ENCODE assay signal across 22 mouse cellular contexts in genomic region chrX:143044296-143044695, GRCm38 (mm10). TPM values are rescaled to one million over a fixed set of nuclear protein-coding genes. Genes with fewer than 3 reads are reported as not detected.
DNase-seq lines count a peak whose midpoint lies in the region; ATAC-seq lines count a peak whose summit lies in the region.
"Had no signal": no experiment of that assay in that cellular context is flagged by ENCODE, and none has a peak within 500 bp of the region (broad histone marks: within the 10 kb centered on the region; RNA-seq: fewer than 3 reads in every experiment).

No protein-coding gene starts in this region.

- no peak overlapping the region for H3K4me3 ChIP-seq in liver, embryonic 12.5 days
- H3K4me3 ChIP-seq: forebrain, embryonic 13.5 days; heart, embryonic 15.5 days; kidney, embryonic 15.5 days; limb, embryonic 13.5 days; megakaryocyte, embryonic 14.5 days; midbrain, embryonic 15.5 days; myocyte had no signal

- H3K27ac ChIP-seq in liver, embryonic 12.5 days: peak overlapping the region; percentile 87
- H3K27ac ChIP-seq: forebrain, embryonic 13.5 days; heart, embryonic 15.5 days; hindbrain, postnatal 0 days; kidney, embryonic 15.5 days; limb, embryonic 13.5 days; midbrain, embryonic 15.5 days had no signal

- peak overlapping the region; percentile 17; the same call in 1 of the 2 replicates for H3K9ac ChIP-seq in liver, embryonic 12.5 days
- H3K9ac ChIP-seq: forebrain, embryonic 13.5 days; heart, embryonic 15.5 days; kidney, embryonic 15.5 days; limb, embryonic 13.5 days; midbrain, embryonic 15.5 days had no signal

- peak overlapping the region; percentile 42 for H3K4me2 ChIP-seq in liver, embryonic 12.5 days
- H3K4me2 ChIP-seq: forebrain, embryonic 13.5 days; heart, embryonic 15.5 days; kidney, embryonic 15.5 days; limb, embryonic 13.5 days; midbrain, embryonic 15.5 days had no signal

- H3K4me1 ChIP-seq in liver, embryonic 12.5 days: peaks cover 44% of the 10 kb centered on the region
- H3K4me1 ChIP-seq: forebrain, embryonic 13.5 days; heart, embryonic 15.5 days; kidney, embryonic 15.5 days; megakaryocyte, embryonic 14.5 days; midbrain, embryonic 15.5 days had no signal

- no peaks in the 10 kb centered on the region for H3K9me3 ChIP-seq in liver, embryonic 12.5 days (replicated peaks)
- H3K9me3 ChIP-seq: forebrain, embryonic 13.5 days; heart, embryonic 15.5 days; kidney, embryonic 15.5 days; limb, embryonic 13.5 days; megakaryocyte, embryonic 14.5 days; midbrain, embryonic 15.5 days had no signal

- H3K36me3 ChIP-seq in liver, embryonic 12.5 days: no peaks in the 10 kb centered on the region
- H3K36me3 ChIP-seq: heart, embryonic 15.5 days; kidney, embryonic 15.5 days; limb, embryonic 13.5 days; midbrain, embryonic 15.5 days had no signal

- peak; percentile 98 for ATAC-seq in liver, embryonic 12.5 days
- ATAC-seq in megakaryocyte progenitor cell, adult 5-6 weeks (replicated peaks; ENCODE audit: poor library complexity): peak; percentile 98
- ATAC-seq: forebrain, embryonic 13.5 days; hindbrain, postnatal 0 days; intestine, postnatal 0 days; lung, postnatal 0 days; midbrain, embryonic 15.5 days had no signal

- intact Hi-C loops in gastrocnemius, postnatal 36 days (cut with DNase I): no loop called here

- DNase-seq in MEL-GATA-1-ER (ENCODE audit: extremely low read depth, low read depth): peak; percentile 76
- DNase-seq in c-Kit-positive CD71-positive TER-119-positive erythroid progenitor cells, embryonic 14.5 days (ENCODE audit: low spot score): peak; percentile 76
- DNase-seq in right cerebral cortex, postnatal 25 days: no peak
- DNase-seq in gastrocnemius, postnatal 36 days: no peak
- no peak for DNase-seq in layer of hippocampus, adult 8-10 months (ENCODE audit: low spot score in 2 of 2)
- DNase-seq: adrenal gland, adult 2 months; cerebellum, adult 11 months; cerebellum, postnatal 14 days; gastrocnemius, postnatal 14 days had no signal

- H3K27me3 ChIP-seq in liver, embryonic 12.5 days (replicated peaks): peaks cover 6% of the 10 kb centered on the region; the same call in 1 of the 2 replicates
- H3K27me3 ChIP-seq: forebrain, embryonic 13.5 days; heart, embryonic 15.5 days had no signal

- WGBS in liver, embryonic 12.5 days (ENCODE audit: insufficient replicate concordance): 50% methylated on average over 4 of the region's 4 CpGs

RNA-seq across cellular contexts. Expression of gene Rtl9, which starts 55.1 kb away (rescaled TPM):
- 0.02 TPM in 1 of 2 replicates, not detected in the other for polyA plus RNA-seq in liver, embryonic 12.5 days (2016; fragmentation: Nextera tagmentation; extraction: Ambion mirVana)
- not detected in 2 replicates for total RNA-seq in megakaryocyte progenitor cell, adult 5-6 weeks (2015)
- total RNA-seq in megakaryocyte progenitor cell, adult 5-6 weeks (2017): not detected in 2 replicates
- under 1 TPM; 0.13 to 0.17 TPM for total RNA-seq in gastrocnemius, postnatal 36 days (2021)
- total RNA-seq in layer of hippocampus, adult 8-10 months (2022): 1 to 10 TPM in 2 of 4 experiments, under 1 TPM in 2; 0.55 to 1.3 (median 0.98) TPM
- total RNA-seq: hematopoietic stem cell, adult 5-6 weeks had no signal

Comparison
In these comparisons a context has a peak if more than half of its experiments do, and no peak if none do; other contexts are left out.
1. DNase-seq: peak in MEL-GATA-1-ER (single experiment) and c-Kit-positive CD71-positive TER-119-positive erythroid progenitor cells, embryonic 14.5 days (single experiment); none in right cerebral cortex, postnatal 25 days (single experiment), gastrocnemius, postnatal 36 days (0 of 2) and layer of hippocampus, adult 8-10 months (0 of 2).